Mouse (Mus musculus) gastrocnemius, postnatal 25 days (tissue): ENCODE measurements around the gene Aldh1b1. TPM values are rescaled to one million over a fixed set of nuclear protein-coding genes. Genes with fewer than 3 reads are reported as not detected.

Experiments
- DNase-seq: peaks from one replicate; pipeline ENCODE4 v3.0.0; 2022
- total RNA-seq, 2 experiments: library from RNA; stranded (reverse); gene quantifications; 1 replicate in 1 of 2; 2 replicates in 1 of 2; pipeline ENCODE4 v1.2.3; 2021

Gene Aldh1b1
- total RNA-seq, 2 experiments from 2014 or later: 0.51 to 0.77 TPM

DNA sequence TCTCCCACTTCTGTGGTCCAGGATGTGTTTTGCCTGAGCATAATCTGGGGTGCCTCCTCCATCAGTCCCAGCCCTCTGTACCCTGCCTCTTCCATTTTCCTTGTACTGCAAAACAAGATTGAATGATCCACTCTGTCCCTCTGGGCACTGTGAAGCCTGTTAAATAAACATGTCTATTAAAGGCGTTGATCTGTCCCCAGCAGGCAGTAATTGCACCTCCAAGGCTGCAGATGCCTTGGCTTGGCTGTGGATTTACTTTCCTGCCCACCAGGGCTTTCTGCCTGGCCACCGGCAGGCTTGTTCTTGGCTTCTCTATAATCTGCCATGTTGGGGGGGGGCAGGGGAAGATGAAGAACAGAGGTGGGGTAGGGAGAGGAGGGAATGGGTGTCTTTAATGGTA is 12.9 kb upstream of the Aldh1b1 start:
- no peak for DNase-seq

DNA sequence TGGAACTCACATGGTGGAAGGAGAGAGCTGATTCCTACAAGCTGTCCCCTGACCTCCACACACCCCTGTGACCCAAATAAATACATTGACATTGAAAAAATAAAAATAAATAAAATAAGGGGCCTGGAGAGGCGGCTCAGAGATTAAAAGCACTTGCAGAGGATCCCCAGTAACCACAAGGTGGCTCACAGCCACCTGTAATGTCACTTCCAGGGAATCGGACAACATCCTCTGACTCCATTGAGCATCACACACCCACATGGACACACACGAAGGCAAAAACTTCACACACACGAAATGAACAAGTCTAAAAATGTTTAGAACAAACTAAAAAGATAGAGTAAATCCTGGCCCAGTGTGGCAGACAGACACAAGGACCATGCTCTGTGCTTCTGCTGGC is 12.1 kb upstream of the Aldh1b1 start:
- DNase-seq: no peak

DNA sequence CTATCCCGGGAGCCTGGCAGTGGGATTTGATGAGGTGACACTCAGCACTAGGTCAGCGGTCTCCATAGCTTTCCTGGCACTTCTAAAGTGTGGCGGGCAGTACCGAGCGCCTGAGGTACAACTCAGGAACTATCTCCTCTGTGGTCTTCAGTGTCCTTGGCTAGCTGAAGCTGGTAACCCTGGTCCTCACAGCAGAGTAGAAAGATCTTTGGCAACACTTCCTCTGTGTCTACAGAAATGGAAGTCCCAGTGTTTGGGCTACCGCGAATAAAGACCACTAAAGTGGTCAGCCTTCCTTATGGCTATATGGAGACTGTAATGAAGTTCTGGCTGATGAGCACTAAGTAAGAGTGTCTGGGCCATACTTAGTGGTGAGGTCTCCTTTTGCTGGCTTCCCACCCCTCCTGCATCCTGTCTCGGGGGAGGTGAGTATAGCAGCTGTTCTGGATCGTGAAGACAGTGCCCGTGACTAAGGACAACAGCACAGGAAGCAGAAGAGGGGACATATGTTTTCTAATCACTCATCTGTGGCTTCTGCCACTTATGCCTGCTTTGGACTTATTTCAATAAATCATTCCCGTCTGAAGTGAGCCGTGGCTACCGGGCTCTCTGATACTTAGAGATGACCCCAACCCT is 10.3 kb upstream of the Aldh1b1 start:
- DNase-seq: no peak

DNA sequence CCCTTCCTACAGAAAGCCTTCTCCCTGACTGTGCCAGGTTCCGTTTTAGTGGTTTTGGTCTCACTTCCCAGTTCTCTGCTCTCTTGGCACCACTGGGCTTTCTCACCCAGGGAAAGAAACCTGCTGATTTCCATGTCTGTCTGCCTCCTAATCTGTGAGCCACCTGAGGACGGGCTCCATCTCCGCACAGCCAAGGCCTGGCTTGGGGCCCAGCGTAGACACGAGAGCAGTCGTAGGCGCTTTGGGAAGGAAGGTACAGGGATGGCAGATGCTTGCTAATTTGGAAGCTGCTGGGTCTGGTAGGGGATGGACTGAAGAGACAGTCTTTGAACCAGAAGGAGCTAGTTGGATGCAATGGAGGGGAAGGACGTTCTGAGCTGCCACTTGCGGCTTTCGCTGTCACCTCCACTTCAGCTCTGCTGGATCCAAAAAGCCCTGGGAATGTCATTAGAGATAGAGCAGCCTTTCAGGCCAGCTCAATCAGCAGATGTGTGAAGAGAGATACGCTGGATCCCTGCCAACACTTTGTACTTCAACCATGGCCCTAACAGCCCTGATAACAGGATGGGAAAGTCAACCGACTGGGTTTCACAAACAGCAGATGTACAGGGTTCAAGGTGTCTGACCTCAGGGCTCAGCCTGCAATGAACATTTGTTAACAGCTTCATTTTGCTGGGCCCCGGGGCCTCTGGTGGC is 9.4 kb upstream of the Aldh1b1 start:
- no peak for DNase-seq

DNA sequence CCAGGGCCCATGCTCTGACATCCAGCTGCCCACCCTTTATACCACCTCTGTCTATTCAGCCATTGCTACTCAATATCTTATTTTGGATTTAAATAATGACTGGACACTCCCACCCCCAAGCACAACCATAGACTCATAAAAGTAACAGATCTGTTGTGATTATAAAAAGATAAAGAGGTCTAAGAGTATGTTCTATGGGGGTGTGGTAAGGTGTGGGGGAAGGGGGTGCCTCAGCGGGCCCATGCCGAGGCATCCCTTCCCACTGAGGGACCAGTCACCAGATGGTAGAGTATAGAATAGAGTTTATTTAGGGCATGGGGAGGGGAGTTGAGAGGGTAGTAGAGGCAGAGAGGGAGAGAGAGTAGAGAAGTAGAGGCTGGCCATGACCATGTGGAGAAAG is 8.8 kb upstream of the Aldh1b1 start:
- DNase-seq: no peak

DNA sequence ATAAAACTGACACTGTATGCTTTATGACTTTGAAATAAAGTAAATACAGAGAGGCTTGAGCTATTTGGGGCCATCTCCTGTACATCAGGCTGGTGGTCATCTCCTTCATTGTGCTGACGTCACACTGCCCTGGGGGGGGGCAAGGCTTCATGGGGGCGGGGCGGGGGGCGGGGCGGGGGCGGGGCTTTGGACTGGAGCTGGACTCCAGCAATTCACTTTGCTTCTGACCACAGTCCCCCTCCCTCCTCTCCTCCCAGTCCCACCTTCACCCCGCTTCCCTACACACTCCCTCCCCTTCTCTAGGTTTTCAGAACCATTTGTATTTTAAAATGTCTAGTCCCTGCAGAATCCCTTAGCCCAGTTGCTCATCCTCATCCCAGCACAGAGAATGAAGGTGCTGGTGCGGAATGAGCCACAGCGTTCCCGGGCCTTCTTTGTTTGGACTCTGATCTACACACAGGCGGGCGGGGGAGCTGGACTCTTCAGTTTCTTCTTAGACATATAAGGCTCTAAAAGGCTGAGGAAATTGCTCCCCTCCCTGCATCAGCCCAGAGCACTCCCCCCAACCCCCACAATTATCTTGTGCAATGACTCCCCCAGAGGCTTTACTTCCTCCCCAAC is 3.5 kb upstream of the Aldh1b1 start:
- DNase-seq: no peak

DNA sequence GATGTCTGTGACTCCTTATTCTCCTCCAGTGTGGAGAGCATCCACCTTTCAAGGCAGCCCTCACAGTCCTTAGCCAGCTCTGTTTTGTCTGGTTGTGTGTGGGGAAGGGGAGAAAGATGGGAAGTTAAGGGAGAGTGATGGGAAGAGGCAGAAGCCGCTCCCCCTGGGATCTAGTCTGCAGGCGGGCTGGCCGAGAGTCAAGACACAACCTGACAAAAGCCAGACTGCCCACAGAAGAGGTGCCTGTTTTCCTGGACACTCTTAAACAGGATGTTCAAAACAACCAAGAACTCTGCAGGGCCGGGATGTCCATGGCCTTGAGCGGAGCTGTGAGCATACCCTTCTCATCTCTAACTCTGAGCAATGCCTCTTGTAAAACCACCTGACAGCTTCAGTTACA is 2.1 kb upstream of the Aldh1b1 start:
- no peak for DNase-seq

DNA sequence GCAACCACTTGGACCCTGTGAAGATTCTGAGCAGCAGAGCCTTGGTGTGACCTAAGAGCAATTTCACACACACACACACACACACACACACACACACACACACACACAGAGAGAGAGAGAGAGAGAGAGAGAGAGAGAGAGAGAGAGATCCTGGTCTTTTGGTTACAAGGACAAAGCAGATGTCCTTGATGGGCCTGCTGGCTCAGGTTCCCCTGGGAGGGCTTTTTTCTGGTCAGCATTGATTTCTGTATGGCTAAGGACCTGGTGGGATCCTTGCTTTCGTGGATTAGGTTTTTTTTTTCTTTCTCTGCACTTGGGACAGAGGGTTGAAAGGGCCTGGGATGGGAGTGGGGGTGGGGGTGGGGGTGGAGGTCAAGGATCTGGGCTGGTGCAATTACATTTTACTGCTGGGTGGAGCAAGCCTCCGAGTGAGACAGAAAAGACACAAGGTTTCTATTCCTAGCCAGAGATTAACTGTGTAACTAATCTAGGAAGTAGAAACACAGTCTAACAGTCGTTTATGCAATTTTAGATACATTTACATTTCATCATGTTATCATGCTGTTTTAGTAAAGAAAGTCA is 1.2 kb downstream of the Aldh1b1 start:
- DNase-seq: no peak

DNA sequence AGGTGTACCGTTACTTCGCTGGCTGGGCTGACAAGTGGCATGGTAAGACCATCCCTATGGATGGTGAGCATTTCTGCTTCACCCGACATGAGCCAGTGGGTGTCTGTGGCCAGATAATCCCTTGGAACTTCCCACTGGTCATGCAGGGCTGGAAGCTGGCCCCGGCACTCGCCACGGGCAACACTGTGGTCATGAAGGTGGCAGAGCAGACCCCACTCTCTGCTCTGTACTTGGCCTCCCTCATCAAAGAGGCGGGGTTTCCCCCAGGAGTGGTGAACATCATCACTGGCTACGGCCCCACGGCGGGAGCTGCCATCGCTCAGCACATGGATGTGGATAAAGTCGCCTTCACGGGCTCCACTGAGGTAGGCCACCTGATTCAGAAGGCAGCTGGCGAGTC is 4.1 kb downstream of the Aldh1b1 start:
- no peak for DNase-seq

DNA sequence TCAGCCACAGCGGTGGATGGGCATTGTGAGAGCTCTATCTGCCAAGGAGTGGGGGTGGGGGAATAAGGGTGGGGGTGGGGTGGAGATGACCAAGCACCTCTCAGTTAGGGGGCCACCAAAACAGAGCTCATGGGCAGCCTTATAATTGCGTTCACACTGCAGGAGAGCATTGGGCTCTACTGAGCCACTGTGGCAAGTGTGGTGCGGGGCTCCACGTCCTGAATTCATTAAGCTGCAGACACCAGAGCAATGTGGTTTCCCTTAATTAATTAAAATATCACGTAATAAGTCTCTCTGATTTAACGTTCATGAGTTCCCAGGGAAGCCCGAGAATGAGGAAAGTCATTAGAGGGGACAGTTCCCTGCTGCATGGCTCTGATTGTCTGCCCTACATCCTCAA is 9.2 kb downstream of the Aldh1b1 start:
- no peak for DNase-seq

DNA sequence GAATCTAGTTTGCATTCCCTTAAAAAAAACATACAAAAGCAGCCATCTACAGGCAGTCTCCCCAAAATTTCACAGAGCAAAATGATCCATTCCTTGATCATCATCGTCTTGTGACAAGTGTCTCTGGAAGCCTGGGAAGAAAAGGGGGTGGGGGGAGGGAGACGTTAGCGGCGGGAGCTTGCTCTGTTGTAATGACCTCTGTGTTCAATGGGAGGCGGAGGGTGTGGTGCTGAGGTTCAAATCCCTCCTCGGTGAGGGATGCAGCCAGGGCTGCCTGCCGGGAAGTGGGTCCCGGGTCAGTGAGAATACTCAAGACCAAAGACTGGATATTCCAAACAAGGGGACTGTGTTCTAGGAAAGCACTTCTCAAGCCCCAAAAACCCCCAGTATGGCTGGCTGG is 12.4 kb downstream of the Aldh1b1 start:
- no peak for DNase-seq

DNA sequence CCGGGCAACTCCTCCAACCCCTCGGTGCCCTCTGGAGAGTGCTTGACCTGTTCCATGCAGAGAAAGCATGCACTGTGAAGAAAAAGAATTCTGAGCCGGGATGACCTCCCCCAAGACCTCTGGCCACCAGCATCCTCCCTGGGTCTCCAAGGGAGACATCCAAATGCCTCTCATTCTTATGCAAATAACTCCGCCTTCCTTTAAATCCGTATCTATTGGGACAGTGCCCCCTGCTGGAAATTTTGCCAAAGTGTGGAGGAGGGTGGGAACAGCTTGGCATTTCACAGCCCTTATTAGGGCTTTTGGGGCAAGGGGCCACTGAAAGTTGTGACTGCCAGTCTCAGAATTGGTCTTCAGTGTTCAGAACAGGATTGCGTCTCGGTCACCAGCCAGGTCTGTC is 16.7 kb downstream of the Aldh1b1 start:
- DNase-seq: no peak

DNA sequence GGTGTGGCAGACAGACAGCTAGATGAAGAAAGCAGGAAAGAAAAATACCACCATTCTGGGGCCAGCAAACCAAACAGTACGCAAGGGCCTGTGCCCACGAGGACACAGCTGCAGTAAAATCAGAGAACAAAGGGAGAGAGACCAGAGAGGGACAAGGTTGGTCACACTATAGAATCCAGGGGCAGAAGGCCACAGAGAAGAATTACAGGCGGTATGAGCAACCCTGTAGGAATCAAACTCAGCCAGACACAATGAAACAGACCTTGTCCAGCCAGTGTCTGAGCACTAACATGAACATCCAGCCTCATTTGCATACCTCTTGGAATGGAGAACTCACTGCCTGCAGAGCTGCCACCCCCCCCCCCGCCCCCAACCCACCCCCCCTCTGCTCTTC is 20.0 kb downstream of the Aldh1b1 start:
- DNase-seq: no peak

DNA sequence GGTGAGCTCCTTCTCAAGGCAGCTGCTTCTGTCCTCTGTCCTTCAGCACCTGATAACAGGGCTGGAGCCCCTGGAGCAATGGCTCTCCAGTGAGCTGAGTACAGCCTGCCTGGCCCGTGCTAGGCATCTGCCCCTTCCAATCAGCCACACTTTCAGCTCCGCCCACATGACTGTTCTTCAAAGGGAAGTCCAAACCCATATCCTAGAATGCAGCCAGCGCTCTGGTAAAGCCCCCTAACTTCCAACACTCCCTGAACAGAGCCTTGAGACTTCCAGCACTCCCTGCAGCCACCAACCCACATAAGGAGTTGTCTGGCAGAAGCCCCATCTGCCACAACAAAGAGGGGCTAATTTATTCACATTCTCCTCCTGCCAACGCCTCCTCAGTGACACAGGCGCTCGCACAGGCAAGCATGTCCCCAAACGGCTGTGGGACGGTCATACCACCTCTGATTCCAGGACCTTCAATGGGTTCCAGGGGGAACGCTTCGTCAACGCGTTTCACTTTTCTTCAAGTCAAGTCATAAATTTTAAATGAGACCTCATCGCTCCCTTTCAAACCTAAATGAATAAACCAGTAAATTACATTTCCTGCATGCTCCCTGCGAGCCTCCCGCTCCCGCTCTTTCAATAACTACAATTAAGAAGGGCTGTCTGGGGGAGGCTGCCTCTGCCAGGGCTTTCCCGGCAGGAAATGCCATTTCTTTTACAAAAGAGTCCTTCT is 20.5 kb downstream of the Aldh1b1 start:
- no peak for DNase-seq

DNA sequence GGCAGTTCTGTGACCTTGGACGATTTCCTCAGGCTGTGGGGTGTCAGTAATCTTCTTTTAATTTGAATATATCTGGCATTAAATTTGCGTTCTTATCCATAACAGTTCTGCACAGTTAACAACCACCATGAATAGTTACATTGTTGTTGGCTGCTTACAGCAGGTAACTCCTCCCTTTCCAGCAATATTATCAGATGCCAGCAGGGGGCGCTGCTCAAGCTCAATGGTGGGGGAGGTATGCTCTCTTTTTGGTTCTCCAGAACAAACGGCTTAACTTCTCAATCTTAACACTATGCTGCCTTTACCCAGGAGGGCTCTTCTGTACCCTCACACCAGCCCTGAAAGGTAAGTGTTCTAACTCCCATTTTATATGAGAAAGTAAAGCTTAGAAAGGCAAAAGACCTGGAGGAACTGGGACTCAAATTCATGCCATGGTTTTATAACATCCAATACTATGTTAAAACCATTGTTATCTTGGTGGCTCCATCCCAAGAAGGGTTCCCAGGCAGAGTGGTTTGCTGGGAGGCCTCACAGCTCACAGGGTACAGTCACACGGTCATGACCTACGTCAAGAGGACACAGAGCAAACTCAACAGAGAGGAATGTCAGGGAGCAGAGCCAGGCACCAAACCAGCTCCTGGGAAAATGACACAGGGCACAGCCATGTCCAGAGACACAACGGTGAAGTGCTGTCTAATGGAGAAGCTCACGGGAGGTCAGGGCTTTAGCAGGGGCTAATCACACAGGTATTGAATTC is 21.4 kb downstream of the Aldh1b1 start:
- no peak for DNase-seq

DNA sequence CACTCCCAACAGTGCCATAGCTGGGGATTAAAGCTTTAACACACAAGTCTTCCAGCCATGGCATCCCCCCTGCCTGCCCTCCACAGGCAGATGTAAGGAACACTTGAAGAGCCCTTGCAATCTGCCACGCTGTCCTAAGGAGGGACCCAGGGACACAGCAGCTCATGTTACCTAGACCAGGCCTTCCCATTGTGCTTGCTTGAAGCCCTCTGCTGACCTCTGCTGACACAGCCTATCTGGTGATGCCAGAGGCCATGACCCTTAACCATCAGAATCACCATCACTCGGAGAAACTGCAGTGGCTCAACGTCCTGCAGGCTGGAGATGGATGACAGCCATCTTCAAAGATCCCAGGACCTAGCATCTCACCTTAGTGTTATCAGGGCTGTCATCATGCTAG is 23.2 kb downstream of the Aldh1b1 start:
- no peak for DNase-seq

DNA sequence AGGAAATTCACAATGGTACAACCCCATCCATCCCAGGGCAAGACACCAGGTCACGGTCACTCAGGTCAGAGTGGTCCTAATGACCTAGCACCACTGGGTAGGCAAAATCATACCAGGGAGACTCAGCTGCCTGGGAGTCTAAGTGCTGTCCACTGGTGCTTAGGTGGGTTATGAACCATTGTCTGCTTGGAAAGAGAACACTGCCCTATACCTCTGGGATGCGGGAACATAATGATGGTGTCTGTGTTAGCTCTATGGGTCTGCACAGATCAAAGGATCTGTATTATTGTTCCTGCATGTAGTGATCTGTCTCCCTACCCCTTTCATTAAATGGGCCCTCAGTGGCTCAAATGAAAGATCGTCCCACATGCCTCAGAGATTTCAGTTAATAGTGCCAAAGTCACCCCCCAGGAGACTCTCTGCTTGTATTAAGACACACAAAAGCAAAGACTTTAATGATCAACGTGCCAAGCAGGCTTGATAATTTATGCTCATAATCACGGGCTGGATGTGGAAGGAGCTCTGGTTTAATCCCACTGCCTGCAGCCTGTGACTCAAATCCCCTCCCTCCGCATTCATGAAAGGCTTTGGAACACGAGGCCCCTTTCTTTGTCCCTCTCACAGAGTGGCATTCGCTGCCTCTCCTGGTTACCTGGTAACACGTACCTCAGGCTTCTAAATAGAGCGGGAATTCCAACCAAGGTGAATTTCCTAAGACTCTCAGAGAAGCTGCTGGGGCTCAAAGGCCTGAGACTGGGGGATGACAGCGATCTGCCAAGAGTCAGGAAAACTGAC is 24.2 kb downstream of the Aldh1b1 start:
- DNase-seq: no peak

DNA sequence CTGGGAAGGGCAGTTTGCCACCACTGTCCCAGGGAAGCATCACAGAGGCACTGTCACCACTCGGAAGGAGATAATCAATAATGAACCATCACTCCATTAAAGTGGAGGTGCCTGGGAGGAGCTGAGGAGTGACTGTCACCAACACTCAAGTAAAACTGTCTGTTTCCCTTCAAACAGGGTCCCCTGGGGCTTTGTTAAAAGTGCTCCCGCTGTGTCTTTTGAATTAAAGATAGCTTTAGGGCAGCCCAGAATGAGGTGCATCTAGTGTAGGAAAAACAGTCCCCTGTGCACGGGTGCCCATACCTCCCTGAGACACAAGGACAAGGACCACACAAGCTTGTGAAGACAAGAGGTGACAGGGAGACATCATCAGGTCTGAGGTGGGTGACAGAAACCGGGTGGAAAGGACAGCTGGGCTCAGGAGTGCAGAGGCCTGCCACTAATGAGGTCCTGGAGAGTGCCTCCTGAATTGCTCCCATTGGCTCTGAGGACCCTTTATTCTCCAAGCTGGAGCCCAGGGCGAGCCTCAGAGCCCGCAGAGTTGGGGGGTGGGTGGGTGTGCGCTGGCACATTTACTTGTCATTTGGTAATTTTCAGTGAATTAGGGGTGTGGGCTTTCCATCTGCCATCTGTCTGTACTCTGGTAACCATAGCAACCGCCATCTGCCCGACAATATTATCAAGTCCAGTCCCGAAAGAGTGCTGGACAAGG is 25.4 kb downstream of the Aldh1b1 start:
- DNase-seq: no peak

DNA sequence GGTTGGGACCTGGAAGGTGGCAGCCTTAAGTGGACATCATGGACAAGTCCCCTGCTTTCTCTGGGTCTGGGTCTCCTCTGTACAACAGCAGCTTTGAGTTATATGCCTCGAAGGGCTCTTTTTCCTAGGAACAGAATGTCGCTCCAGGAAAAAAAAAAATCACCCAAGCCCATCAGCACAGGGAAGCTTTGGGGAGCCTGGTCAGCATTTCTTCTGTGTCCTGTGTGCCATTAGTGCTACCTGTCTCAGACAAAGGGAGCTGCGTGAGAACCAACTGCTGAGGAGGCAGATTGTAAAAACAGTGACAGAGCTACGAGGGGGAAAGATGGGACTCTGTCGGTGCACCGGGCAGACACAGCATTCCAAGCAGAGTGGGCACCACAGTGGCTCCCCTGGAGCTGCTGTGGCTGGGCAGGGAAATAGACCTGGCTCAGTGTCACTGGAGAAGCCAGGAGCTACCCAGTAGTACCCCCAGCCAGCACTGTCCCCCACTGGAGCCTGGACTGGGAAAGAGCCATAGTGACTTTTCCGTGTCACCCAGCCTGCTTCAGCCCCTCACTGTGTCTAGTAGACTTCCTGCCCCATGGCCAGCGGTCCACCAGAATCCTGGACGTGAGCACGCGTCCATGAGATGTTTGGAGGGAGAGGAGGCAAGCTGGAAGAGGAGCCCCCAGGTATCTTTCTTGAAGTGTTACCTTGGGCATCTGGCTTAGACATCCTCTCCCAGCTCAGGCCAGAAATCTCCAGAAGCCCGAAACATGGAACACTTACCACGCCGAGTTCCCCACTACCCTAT is 26.1 kb downstream of the Aldh1b1 start:
- no peak for DNase-seq
